Mouse (Mus musculus) left cerebral cortex, postnatal 14 days (tissue): Measurements from ENCODE around the gene Plcxd1. TPM values are rescaled to one million over a fixed set of nuclear protein-coding genes. Genes with fewer than 3 reads are reported as not detected.

Experiments used
- total RNA-seq, 2 experiments: library from RNA; stranded (reverse); gene quantifications; 2 replicates each; pipeline ENCODE4 v1.2.3; 2021

Plcxd1 gene
- total RNA-seq, 2 experiments from 2014 or later: 8.6 to 8.7 TPM

Other genes with a start within 250 kb of the Plcxd1 start
- gene Gm15446, start 176.6 kb upstream of the Plcxd1 start, total RNA-seq: 10 to 100 TPM; 35.7 to 37.1 TPM
- gene Zfp932, start 103.4 kb upstream of the Plcxd1 start, total RNA-seq: 10 to 100 TPM; 43.9 to 55.7 TPM
- gene Gm17655, start 27.5 kb upstream of the Plcxd1 start, total RNA-seq: 10 to 100 TPM in 1 of 2 experiments, 1 to 10 TPM in 1; 4.2 to 10.7 TPM
- under 1 TPM; 0.42 to 0.53 TPM for gene Gm35315, start 5.5 kb upstream of the Plcxd1 start, total RNA-seq
- 10 to 100 TPM; 84.2 to 85.4 TPM for gene Gtpbp6, start 8.2 kb downstream of the Plcxd1 start, total RNA-seq
- 10 to 100 TPM; 15.7 to 17.3 TPM for gene Zfp605, start 10.1 kb downstream of the Plcxd1 start, total RNA-seq
- 10 to 100 TPM; 59.7 to 69.1 TPM for gene Chfr, start 35.9 kb downstream of the Plcxd1 start, total RNA-seq
- 10 to 100 TPM; 38.5 to 44.6 TPM for gene Golga3, start 76.7 kb downstream of the Plcxd1 start, total RNA-seq
- 10 to 100 TPM; 28.7 to 29.5 TPM for gene Ankle2, start 131.0 kb downstream of the Plcxd1 start, total RNA-seq
- gene Pgam5, start 169.9 kb downstream of the Plcxd1 start, total RNA-seq: 10 to 100 TPM; 63.9 to 71.6 TPM
- gene Pxmp2, start 186.2 kb downstream of the Plcxd1 start, total RNA-seq: 1 to 10 TPM; 4.7 to 6.2 TPM
- 1 to 10 TPM; 1.3 to 2.5 TPM for gene Pole, start 186.3 kb downstream of the Plcxd1 start, total RNA-seq
- gene P2rx2, start 243.2 kb downstream of the Plcxd1 start, total RNA-seq: under 1 TPM; 0.37 to 0.38 TPM
- gene Lrcol1, start 244.8 kb downstream of the Plcxd1 start, total RNA-seq: not detected